Mouse (Mus musculus): Measurements from ENCODE around the gene Jdp2. TPM values are rescaled to one million over a fixed set of nuclear protein-coding genes. Genes with fewer than 3 reads are reported as not detected.

The Jdp2 gene
- polyA plus RNA-seq, 1 experiment from 2014 or later: 0.56 TPM

DNA sequence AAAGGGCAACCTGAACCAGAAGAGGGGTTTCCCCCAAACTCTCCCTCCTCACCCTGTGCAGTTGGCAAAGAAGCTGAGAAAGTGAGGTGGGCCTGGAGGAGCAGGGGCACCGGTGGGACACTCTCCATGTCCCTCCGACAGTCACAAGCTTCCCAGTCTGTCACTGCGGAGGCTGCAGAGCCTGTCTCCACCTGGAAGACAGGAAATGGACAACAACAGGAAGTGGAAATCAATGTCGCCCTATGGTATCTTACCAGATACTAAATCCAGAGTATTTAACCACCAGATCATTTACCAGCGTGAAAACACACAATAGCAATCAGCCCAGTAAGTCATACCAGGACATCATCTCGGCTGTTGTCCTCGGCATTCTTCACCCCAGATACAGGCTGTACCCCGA, 67.3 kb downstream of the Jdp2 start:
- H3K4me2 ChIP-seq (ENCODE audit: low read length): no peak overlapping the region
- no peak overlapping the region for H3K4me3 ChIP-seq (replicated peaks; ENCODE audit: low read length)
- 87% methylated on average over 8 of the region's 8 CpGs for WGBS
- no peak for ATAC-seq
- H3K9me3 ChIP-seq (ENCODE audit: control insufficient read depth, low read length): no peaks in the 10 kb centered on the region; the same call in 1 of the 2 replicates
- no peak overlapping the region for H3K9ac ChIP-seq (replicated peaks; ENCODE audit: low read depth, low read length)
- no peaks in the 10 kb centered on the region for H3K27me3 ChIP-seq (replicated peaks; ENCODE audit: control insufficient read depth, insufficient read depth, low read length)
- H3K4me1 ChIP-seq (replicated peaks; ENCODE audit: control insufficient read depth, insufficient read depth, low read length): peaks cover 5% of the 10 kb centered on the region
- no peak overlapping the region for H3K27ac ChIP-seq (ENCODE audit: low read length)
- H3K36me3 ChIP-seq (ENCODE audit: control insufficient read depth, insufficient read depth): no peaks in the 10 kb centered on the region

DNA sequence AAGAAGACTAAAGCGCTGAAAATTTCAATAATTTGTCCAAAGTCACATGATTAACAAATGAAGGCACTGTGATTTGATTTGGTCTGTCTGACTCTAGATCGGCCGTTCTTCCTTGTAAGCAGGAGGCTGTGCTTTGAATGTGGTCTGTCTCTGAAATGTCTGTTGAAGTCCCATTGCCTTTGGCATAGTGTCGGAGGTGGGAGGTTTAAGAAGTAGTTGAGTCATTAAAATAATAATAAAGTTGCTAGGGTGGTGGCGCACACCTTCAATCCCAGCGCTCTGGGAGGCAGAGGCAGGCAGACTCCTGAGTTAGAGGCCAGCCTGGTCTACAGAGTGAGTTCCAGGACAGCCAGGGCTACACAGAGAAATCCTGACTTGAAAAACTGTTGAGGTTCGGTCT, 68.2 kb downstream of the Jdp2 start:
- ATAC-seq: no peak
- H3K36me3 ChIP-seq (ENCODE audit: control insufficient read depth, insufficient read depth): no peaks in the 10 kb centered on the region
- no peak overlapping the region for H3K27ac ChIP-seq (ENCODE audit: low read length)
- H3K4me2 ChIP-seq (ENCODE audit: low read length): no peak overlapping the region
- H3K9ac ChIP-seq (replicated peaks; ENCODE audit: low read depth, low read length): no peak overlapping the region
- peaks cover 5% of the 10 kb centered on the region for H3K4me1 ChIP-seq (replicated peaks; ENCODE audit: control insufficient read depth, insufficient read depth, low read length)
- no peaks in the 10 kb centered on the region; the same call in 1 of the 2 replicates for H3K9me3 ChIP-seq (ENCODE audit: control insufficient read depth, low read length)
- H3K27me3 ChIP-seq (replicated peaks; ENCODE audit: control insufficient read depth, insufficient read depth, low read length): no peaks in the 10 kb centered on the region
- H3K4me3 ChIP-seq (replicated peaks; ENCODE audit: low read length): no peak overlapping the region
- WGBS: 95% methylated on average over 7 of the region's 7 CpGs

DNA sequence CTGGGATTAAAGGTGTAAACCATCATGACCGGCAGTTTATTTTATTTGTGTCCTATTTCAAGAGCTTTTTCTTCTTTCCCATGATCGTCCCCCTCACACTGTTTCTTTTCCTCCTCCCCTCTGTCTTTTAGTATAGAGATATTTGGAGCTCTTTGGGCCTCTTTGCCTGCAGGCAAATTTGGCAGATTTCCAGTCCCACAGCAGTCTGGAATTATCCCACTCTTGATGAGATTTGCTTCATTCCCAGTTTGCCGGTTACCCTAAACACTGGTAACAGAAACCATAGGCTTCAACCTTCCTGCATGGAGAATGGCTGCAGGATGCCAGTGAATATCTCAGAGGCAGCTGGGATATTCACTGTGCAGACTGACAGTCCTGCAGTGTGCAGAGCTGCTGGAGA, 69.9 kb downstream of the Jdp2 start:
- no peaks in the 10 kb centered on the region; the same call in 1 of the 2 replicates for H3K9me3 ChIP-seq (ENCODE audit: control insufficient read depth, low read length)
- no peak overlapping the region for H3K9ac ChIP-seq (replicated peaks; ENCODE audit: low read depth, low read length)
- H3K4me3 ChIP-seq (replicated peaks; ENCODE audit: low read length): no peak overlapping the region
- no peaks in the 10 kb centered on the region for H3K36me3 ChIP-seq (ENCODE audit: control insufficient read depth, insufficient read depth)
- H3K4me1 ChIP-seq (replicated peaks; ENCODE audit: control insufficient read depth, insufficient read depth, low read length): peaks cover 3% of the 10 kb centered on the region
- 17% methylated on average over 3 of the region's 3 CpGs for WGBS
- no peaks in the 10 kb centered on the region for H3K27me3 ChIP-seq (replicated peaks; ENCODE audit: control insufficient read depth, insufficient read depth, low read length)
- ATAC-seq: no peak
- H3K4me2 ChIP-seq (ENCODE audit: low read length): no peak overlapping the region
- H3K27ac ChIP-seq (ENCODE audit: low read length): no peak overlapping the region

DNA sequence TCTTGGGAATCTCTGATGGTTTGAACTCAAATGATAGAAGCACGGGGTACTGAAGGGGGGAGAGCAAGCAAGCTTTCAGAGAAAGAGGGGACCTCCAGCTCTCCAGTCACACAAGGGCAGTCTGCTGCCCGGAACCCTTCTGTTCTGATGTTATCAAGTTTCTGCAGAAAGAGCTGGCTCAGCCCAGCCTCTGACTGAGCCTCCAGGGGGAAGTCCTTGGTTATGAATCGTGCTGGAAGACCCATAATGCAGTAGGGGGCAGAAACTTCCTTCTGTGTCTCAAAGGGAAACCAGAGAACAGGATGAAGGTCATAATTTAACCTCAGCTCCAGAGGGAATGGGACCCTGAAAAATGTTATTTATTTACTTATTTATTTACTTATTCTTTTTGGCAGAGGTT, 71.3 kb downstream of the Jdp2 start:
- ATAC-seq: no peak
- no peak overlapping the region for H3K4me3 ChIP-seq (replicated peaks; ENCODE audit: low read length)
- H3K9me3 ChIP-seq (ENCODE audit: control insufficient read depth, low read length): no peaks in the 10 kb centered on the region; the same call in 1 of the 2 replicates
- H3K4me2 ChIP-seq (ENCODE audit: low read length): no peak overlapping the region
- no peak overlapping the region for H3K27ac ChIP-seq (ENCODE audit: low read length)
- H3K9ac ChIP-seq (replicated peaks; ENCODE audit: low read depth, low read length): no peak overlapping the region
- H3K36me3 ChIP-seq (ENCODE audit: control insufficient read depth, insufficient read depth): no peaks in the 10 kb centered on the region
- 78% methylated on average over 3 of the region's 3 CpGs for WGBS
- H3K27me3 ChIP-seq (replicated peaks; ENCODE audit: control insufficient read depth, insufficient read depth, low read length): no peaks in the 10 kb centered on the region
- peaks cover 3% of the 10 kb centered on the region for H3K4me1 ChIP-seq (replicated peaks; ENCODE audit: control insufficient read depth, insufficient read depth, low read length)

DNA sequence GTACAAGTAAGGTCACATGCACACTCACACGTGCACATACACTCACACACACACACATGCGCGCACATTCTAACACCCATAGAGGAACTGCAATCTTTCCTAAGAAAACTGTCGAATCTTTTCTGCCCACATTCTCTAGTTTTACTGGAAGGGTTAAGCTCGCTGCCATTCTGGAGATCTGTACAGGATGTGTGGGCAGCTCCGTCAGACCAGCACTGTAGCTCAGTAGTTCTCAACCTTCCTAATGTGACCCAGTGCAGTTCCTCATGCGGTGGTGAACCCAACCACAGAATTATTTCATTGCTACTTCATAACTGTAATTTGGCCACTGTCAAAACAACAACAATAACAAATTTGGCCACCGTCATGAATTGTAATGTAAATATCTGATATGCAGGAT, 75.1 kb downstream of the Jdp2 start:
- H3K4me3 ChIP-seq (replicated peaks; ENCODE audit: low read length): no peak overlapping the region
- H3K4me1 ChIP-seq (replicated peaks; ENCODE audit: control insufficient read depth, insufficient read depth, low read length): peaks cover 2% of the 10 kb centered on the region
- H3K27ac ChIP-seq (ENCODE audit: low read length): no peak overlapping the region
- H3K36me3 ChIP-seq (ENCODE audit: control insufficient read depth, insufficient read depth): no peaks in the 10 kb centered on the region
- H3K9me3 ChIP-seq (ENCODE audit: control insufficient read depth, low read length): no peaks in the 10 kb centered on the region; the same call in 1 of the 2 replicates
- no peak overlapping the region for H3K9ac ChIP-seq (replicated peaks; ENCODE audit: low read depth, low read length)
- H3K4me2 ChIP-seq (ENCODE audit: low read length): no peak overlapping the region
- no peak for ATAC-seq
- 93% methylated on average over 8 of the region's 8 CpGs for WGBS
- no peaks in the 10 kb centered on the region for H3K27me3 ChIP-seq (replicated peaks; ENCODE audit: control insufficient read depth, insufficient read depth, low read length)

DNA sequence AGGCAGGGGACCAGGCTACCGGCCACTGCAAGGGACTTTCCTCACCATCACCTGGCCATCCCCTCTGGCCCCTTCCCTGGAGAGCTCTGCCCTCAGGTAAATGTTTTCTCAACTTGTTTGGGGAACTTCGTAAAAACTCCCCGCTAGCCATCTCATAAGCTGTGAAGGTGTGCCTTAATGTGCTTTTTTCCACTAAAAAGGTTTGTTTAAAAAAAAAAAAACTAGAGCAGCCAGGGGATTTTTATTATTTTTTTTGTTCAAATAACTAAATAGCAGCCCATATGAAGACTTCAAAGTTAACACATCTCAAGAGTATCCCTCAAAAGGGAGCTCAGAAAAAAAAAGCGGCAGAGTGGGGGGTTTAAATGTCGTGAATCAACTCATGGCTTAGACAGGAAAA, 80.3 kb downstream of the Jdp2 start:
- Histone ChIP-seq H3K27ac (ENCODE audit: low read length) (no peak overlapping the region), H3K27me3 (replicated peaks; ENCODE audit: control insufficient read depth, insufficient read depth, low read length) (no peaks in the 10 kb centered on the region), H3K4me3 (replicated peaks; ENCODE audit: low read length) (no peak overlapping the region), H3K4me2 (ENCODE audit: low read length) (no peak overlapping the region), H3K9me3 (ENCODE audit: control insufficient read depth, low read length) (no peaks in the 10 kb centered on the region), H3K9ac (replicated peaks; ENCODE audit: low read depth, low read length) (no peak overlapping the region), H3K4me1 (replicated peaks; ENCODE audit: control insufficient read depth, insufficient read depth, low read length) (no peaks in the 10 kb centered on the region), H3K36me3 (ENCODE audit: control insufficient read depth, insufficient read depth) (no peaks in the 10 kb centered on the region)
- WGBS: 84% methylated on average over 5 of the region's 5 CpGs
- no peak for ATAC-seq

DNA sequence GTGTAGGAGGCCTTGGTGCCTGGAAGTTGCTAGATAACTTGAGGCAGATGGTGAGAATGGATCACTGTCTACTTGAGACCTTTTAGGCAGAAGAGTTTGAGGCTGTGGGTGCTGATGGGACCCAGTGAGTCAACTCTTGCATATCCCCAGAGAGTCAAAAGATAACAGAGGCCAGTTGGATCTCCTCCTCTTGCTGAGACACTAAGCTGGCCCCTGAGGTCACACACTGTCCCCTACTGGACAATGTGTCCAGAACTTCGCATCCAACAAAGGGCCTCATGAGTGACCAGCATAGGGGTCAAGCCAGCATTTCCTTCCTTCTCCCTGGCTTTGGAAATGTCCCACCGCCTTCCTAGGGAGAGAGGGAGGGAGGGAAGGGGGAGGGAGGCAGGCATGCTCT, 81.0 kb downstream of the Jdp2 start:
- no peak overlapping the region for H3K27ac ChIP-seq (ENCODE audit: low read length)
- 63% methylated on average over 2 of the region's 2 CpGs for WGBS
- no peak for ATAC-seq
- H3K4me3 ChIP-seq (replicated peaks; ENCODE audit: low read length): no peak overlapping the region
- H3K4me2 ChIP-seq (ENCODE audit: low read length): no peak overlapping the region
- H3K27me3 ChIP-seq (replicated peaks; ENCODE audit: control insufficient read depth, insufficient read depth, low read length): no peaks in the 10 kb centered on the region
- H3K4me1 ChIP-seq (replicated peaks; ENCODE audit: control insufficient read depth, insufficient read depth, low read length): no peaks in the 10 kb centered on the region
- no peaks in the 10 kb centered on the region for H3K9me3 ChIP-seq (ENCODE audit: control insufficient read depth, low read length)
- no peaks in the 10 kb centered on the region for H3K36me3 ChIP-seq (ENCODE audit: control insufficient read depth, insufficient read depth)
- H3K9ac ChIP-seq (replicated peaks; ENCODE audit: low read depth, low read length): no peak overlapping the region

DNA sequence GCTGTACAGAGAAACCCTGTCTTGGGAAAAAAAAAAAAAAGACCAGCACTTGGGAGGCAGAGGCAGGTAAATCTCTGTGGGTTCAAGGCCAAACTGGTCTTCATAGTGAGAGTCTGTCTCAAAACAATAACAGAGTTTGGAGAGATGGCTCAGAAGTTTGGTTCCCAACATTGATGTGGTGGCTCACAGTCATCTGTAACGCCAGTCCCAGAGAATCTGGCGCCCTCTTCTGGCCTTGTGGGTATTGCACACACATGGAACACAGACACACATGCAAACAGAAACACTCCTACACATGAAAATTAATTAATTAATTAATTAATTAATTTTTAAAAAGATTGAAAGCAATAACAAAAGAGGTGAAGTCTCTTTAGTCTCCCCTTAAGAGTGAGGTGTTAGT, 83.5 kb downstream of the Jdp2 start:
- no peak overlapping the region for H3K27ac ChIP-seq (ENCODE audit: low read length)
- no peak overlapping the region for H3K4me2 ChIP-seq (ENCODE audit: low read length)
- ATAC-seq: no peak
- H3K27me3 ChIP-seq (replicated peaks; ENCODE audit: control insufficient read depth, insufficient read depth, low read length): no peaks in the 10 kb centered on the region
- H3K9ac ChIP-seq (replicated peaks; ENCODE audit: low read depth, low read length): no peak overlapping the region
- H3K36me3 ChIP-seq (ENCODE audit: control insufficient read depth, insufficient read depth): no peaks in the 10 kb centered on the region
- no peak overlapping the region for H3K4me3 ChIP-seq (replicated peaks; ENCODE audit: low read length)
- WGBS: 63% methylated on average over 2 of the region's 2 CpGs
- no peaks in the 10 kb centered on the region for H3K9me3 ChIP-seq (ENCODE audit: control insufficient read depth, low read length)
- H3K4me1 ChIP-seq (replicated peaks; ENCODE audit: control insufficient read depth, insufficient read depth, low read length): no peaks in the 10 kb centered on the region

DNA sequence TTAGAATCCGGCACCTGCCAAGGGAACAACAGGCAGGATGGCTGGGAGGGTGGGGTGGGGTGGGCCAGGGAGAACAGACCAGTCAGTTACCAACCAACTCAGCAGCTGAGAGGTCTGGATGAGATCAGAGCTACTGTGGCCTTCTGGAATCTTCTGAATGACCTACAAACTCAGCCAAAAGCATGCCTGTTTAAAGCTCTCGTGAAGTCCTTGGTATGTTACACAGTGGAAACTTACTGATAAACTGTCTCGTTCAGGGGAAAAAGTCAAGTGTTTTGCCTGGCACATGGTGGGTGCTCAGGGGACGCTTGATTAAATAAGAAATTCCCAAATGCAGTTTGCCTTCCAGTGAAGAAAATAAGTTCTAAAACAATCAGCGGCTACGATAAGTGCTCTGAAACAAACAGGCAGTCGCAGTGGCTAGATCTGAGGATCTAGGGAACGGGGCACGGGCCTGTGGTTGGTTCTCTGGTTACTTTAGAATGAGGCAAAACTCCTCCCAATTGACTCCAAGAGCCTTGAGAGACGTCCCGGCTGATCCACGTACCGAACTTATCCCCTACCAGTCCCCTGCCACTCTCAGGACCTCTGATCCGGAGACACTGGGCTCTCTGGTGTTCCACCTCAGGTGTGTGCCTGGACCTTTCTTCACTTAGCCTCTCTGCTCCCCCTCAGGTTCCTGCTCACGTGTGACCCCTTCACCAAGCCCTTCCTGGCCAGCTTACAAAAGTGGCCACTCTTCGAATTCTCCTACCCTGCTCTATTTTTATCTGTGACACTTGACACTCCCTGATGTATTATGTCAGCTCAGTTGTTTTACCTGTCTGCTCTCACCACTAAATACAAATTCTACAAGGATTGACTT, 85.8 kb downstream of the Jdp2 start:
- H3K9me3 ChIP-seq (ENCODE audit: control insufficient read depth, low read length): no peaks in the 10 kb centered on the region
- WGBS: 87% methylated on average over 16 of the region's 16 CpGs
- H3K9ac ChIP-seq (replicated peaks; ENCODE audit: low read depth, low read length): no peak overlapping the region
- no peak overlapping the region for H3K27ac ChIP-seq (ENCODE audit: low read length)
- no peak overlapping the region for H3K4me2 ChIP-seq (ENCODE audit: low read length)
- H3K36me3 ChIP-seq (ENCODE audit: control insufficient read depth, insufficient read depth): no peaks in the 10 kb centered on the region
- H3K4me3 ChIP-seq (replicated peaks; ENCODE audit: low read length): no peak overlapping the region
- no peaks in the 10 kb centered on the region for H3K27me3 ChIP-seq (replicated peaks; ENCODE audit: control insufficient read depth, insufficient read depth, low read length)
- no peaks in the 10 kb centered on the region for H3K4me1 ChIP-seq (replicated peaks; ENCODE audit: control insufficient read depth, insufficient read depth, low read length)
- no peak for ATAC-seq
